Mouse (Mus musculus) CH12.LX (cell line): Measurements from ENCODE around the gene Dnajc17. TPM values are rescaled to one million over a fixed set of nuclear protein-coding genes. Genes with fewer than 3 reads are reported as not detected.
A peak's percentile ranks its signal among the peaks of the same experiment; 100 is the strongest.

ENCODE experiments used
- DNase-seq: peaks from one replicate; pipeline ENCODE4 v3.0.0-alpha.2; 2013; ENCODE audit errors: extremely low read depth
- H3K27ac ChIP-seq: 2 replicates; pipeline ENCODE4 v1.5.1; 2012; ENCODE audit warnings: low read depth, mild to moderate bottlenecking, control low read depth, moderate library complexity; ENCODE audit not compliant: insufficient read depth
- H3K27me3 ChIP-seq: replicated peaks from 2 replicates; pipeline ENCODE3; 2012; ENCODE audit warnings: inconsistent platforms
- H3K36me3 ChIP-seq, 2 experiments: replicated peaks in 1 of 2; 2 replicates each; pipeline versions ENCODE3 to v1.6.1; 2012; ENCODE audit warnings: inconsistent platforms in 1 of 2, low read length in 1 of 2, mild to moderate bottlenecking in 1 of 2, mixed read lengths in 1 of 2, moderate library complexity in 1 of 2; ENCODE audit not compliant: control insufficient read depth in 1 of 2, insufficient read depth in 1 of 2
- H3K4me1 ChIP-seq, 2 experiments: 2 replicates each; pipeline ENCODE4 v1.6.1; 2012; ENCODE audit warnings: inconsistent platforms in 1 of 2, moderate library complexity in 1 of 2; ENCODE audit not compliant: insufficient read depth in 2 of 2, control insufficient read depth in 1 of 2
- H3K4me2 ChIP-seq: 2 replicates; pipeline ENCODE4 v1.6.1; 2012; ENCODE audit warnings: low read depth, mild to moderate bottlenecking, control low read depth; ENCODE audit not compliant: poor library complexity, insufficient read depth, severe bottlenecking
- H3K4me3 ChIP-seq, 3 experiments: fragments of 150-350 bp in 1 of 3; sonication (generic) in 1 of 3; replicated peaks in 1 of 3; 2 replicates each; pipeline versions ENCODE3 to v1.5.1; 2011 to 2012; ENCODE audit warnings: low read depth in 2 of 3, low read length in 2 of 3, mild to moderate bottlenecking in 2 of 3, moderate library complexity in 2 of 3, control low read depth in 1 of 3, improper control_type of control experiment in 1 of 3, inconsistent platforms in 1 of 3, mixed read lengths in 1 of 3; ENCODE audit not compliant: poor library complexity in 1 of 3
- H3K79me2 ChIP-seq: replicated peaks from 2 replicates; pipeline ENCODE4 v1.6.1; 2012; ENCODE audit warnings: mild to moderate bottlenecking, moderate library complexity; ENCODE audit not compliant: control insufficient read depth, poor library complexity, insufficient read depth, severe bottlenecking; ENCODE audit errors: extremely low read depth
- H3K9ac ChIP-seq: 2 replicates; pipeline ENCODE4 v1.6.1; 2012; ENCODE audit warnings: low read depth, mild to moderate bottlenecking, control low read depth, moderate library complexity; ENCODE audit not compliant: insufficient read depth
- H3K9me3 ChIP-seq: replicated peaks from 2 replicates; pipeline ENCODE3; 2012; ENCODE audit warnings: low read length, inconsistent platforms, mixed read lengths
- CHD1 ChIP-seq: IDR thresholded peaks from 2 replicates; pipeline ENCODE4 v1.6.1; 2012; ENCODE audit warnings: low read depth, low read length, improper control_type of control experiment, inconsistent platforms
- CTCF ChIP-seq, 2 experiments: IDR thresholded peaks in 1 of 2; conservative IDR thresholded peaks in 1 of 2; 2 replicates each; pipeline ENCODE4 v1.5.1; 2011 to 2012; ENCODE audit warnings: low read depth in 2 of 2, low read length in 2 of 2, improper control_type of control experiment in 1 of 2, inconsistent platforms in 1 of 2, mild to moderate bottlenecking in 1 of 2, moderate library complexity in 1 of 2
- E2F4 ChIP-seq: IDR thresholded peaks from 2 replicates; pipeline ENCODE4 v1.6.1; 2011; ENCODE audit warnings: low read depth, low read length, improper control_type of control experiment; ENCODE audit not compliant: insufficient replicate concordance
- GABPA ChIP-seq: IDR thresholded peaks from 2 replicates; pipeline ENCODE4 v1.6.1; 2012; ENCODE audit warnings: low read depth, low read length, improper control_type of control experiment, inconsistent platforms; ENCODE audit not compliant: insufficient replicate concordance
- POLR2A ChIP-seq: IDR thresholded peaks from 2 replicates; pipeline ENCODE4 v1.6.1; 2011; ENCODE audit warnings: low read depth, mild to moderate bottlenecking, improper control_type of control experiment, low read length
- SMC3 ChIP-seq: IDR thresholded peaks from 2 replicates; pipeline ENCODE4 v1.6.1; 2011; ENCODE audit warnings: low read depth, low read length, improper control_type of control experiment
- ZNF384 ChIP-seq: IDR thresholded peaks from 2 replicates; pipeline ENCODE4 v1.6.1; 2012; ENCODE audit warnings: low read depth, low read length, improper control_type of control experiment, inconsistent platforms
- dilution Hi-C: fragments of 300-500 bp; cut with MboI; formaldehyde crosslinking; loops from 2 replicates; pipeline ENCODE4 v1.14.3; 2020; ENCODE audit warnings: low sequenced_read_pairs; ENCODE audit not compliant: extremely low pct_unique_long_range_greater_than_20kb, extremely low pct_ligation_motif_present
- in situ Hi-C: fragments of 300-500 bp; cut with MboI; formaldehyde crosslinking; loops from 3 replicates; pipeline ENCODE4 v1.14.3; 2019; ENCODE audit warnings: low sequenced_read_pairs, low pct_ligation_motif_present, low pct_unique_long_range_greater_than_20kb, mixed read lengths
- polyA plus RNA-seq: library from polyadenylated mRNA; unstranded; fragments of >175 nt; gene quantifications from 2 replicates; pipeline ENCODE4 v1.2.1, GENCODE M21; 2012; ENCODE audit warnings: low read depth; ENCODE audit not compliant: insufficient read length
- total RNA-seq, 2 experiments: library from RNA; depleted of rRNA; stranded (reverse); fragments of 300-350 nt in 1 of 2; fragments of >200 nt in 1 of 2; gene quantifications; 2 replicates each; pipeline ENCODE4 v1.2.3; 2012 to 2014

Gene Dnajc17
- total and polyA plus RNA-seq, 3 experiments, result 15.3 to 22.9 (median 19.8) TPM

DNA sequence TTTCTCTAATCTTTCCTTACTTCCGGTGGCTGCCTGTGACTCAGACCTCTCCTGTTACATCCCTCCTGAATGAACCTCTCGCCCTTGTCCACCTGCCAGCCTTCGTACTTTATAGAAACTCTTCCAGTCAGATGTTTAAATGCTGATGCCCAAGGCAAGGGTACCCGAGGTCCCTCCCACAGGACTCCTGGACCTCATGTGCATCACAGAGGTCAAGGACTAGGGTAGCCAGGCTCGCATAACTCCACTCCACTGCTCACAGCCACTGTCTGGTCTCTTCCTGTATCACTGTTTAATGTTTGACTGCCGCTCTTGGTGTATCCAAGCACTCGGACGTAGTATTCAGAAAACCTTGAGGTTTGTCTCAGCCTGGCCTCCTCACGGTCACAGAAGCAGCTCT is 34.0 kb upstream of the Dnajc17 start:
- Histone ChIP-seq H3K4me2 (no peak overlapping the region), H3K9ac (no peak overlapping the region), H3K4me3 (no peak overlapping the region), H3K27me3 (peaks cover 1% of the 10 kb centered on the region), H3K9me3 (peaks cover 2% of the 10 kb centered on the region), H3K27ac (no peak overlapping the region), H3K36me3 (no peaks in the 10 kb centered on the region), H3K4me1 (peaks cover 2 to 12% of the 10 kb centered on the region in 2 experiments; a peak in 2 of 4 replicates), H3K79me2 (no peaks in the 10 kb centered on the region)
- dilution Hi-C loops (no loop called here), in situ Hi-C loops (no loop called here)
- TF ChIP-seq CHD1 (no peak), GABPA (no peak)
- DNase-seq, result no peak

- in situ Hi-C loops, result no loop called here
- Histone ChIP-seq H3K36me3 (no peaks in the 10 kb centered on the region), H3K27me3 (peaks cover 11% of the 10 kb centered on the region), H3K27ac (no peak overlapping the region), H3K9ac (no peak overlapping the region), H3K4me2 (no peak overlapping the region)
- no peak for TF ChIP-seq SMC3
- TF ChIP-seq, all 38 proteins: peak for 0
- dilution Hi-C loops, result no loop called here
- peaks cover 2% of the 10 kb centered on the region for H3K9me3 ChIP-seq
- no peak for DNase-seq
- no peak overlapping the region for H3K4me3 ChIP-seq
- H3K79me2 ChIP-seq, result no peaks in the 10 kb centered on the region
- H3K4me1 ChIP-seq, result peaks cover 2 to 12% of the 10 kb centered on the region in 2 experiments; a peak in 2 of 4 replicates
These were observed 32.2 kb upstream of the Dnajc17 start for GRCm38 (mm10) chr2:119240819-119241186.

DNA sequence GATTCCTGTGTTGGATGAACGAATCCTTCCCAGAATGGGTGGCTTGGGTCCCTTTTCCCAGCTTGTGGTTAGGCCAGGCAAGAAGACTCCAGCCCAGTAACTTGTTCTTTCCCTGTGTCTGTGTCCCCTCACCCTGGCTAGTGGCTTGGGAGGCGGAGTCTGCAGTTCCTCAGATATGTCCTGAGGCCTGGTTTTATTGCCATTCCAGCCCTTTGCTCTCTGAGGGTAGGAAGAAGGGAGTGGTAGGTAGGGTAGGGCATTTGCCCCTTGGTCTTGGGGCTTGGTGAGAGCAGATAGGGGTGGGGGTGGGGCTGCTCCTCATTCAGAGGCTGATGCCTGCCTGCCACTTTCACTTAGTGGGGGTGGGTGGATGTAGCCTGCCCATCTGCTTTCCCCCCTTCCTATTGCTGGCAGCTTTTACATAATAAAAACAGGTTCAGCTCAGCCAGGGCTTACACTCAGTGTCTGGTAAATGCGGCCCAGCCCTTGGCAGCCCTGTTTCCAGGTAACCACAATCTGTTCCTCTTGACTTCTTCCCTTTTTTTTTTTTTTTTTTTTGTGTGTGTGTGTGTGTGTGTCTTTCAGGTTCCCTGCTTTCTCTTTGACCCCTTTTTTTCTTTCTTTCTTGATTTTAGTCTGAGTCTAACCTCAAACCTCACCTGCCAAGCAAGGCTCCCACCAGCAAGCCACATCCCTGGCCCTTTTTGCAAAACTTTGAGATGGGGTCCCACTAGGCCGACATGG is 31.7 kb upstream of the Dnajc17 start:
- TF ChIP-seq POLR2A (no peak), E2F4 (no peak), ZNF384 (peak; percentile 82), CTCF (conservative IDR thresholded peaks at IDR 0.05 in 1 of 2, IDR thresholded peaks at IDR 0.05 in 1 of 2; ENCODE audit: low read depth in 2 of 2, low read length in 2 of 2) (no peak)
- TF ChIP-seq, all 38 proteins: peak for 1
- H3K9me3 ChIP-seq, result peaks cover 2% of the 10 kb centered on the region
- H3K4me3 ChIP-seq, result no peak overlapping the region
- in situ Hi-C loops (no loop called here), dilution Hi-C loops (no loop called here)
- no peaks in the 10 kb centered on the region for H3K36me3 ChIP-seq
- H3K27me3 ChIP-seq, result peaks cover 14% of the 10 kb centered on the region
- no peak for DNase-seq
- peaks cover 2 to 12% of the 10 kb centered on the region in 2 experiments; a peak in 2 of 4 replicates for H3K4me1 ChIP-seq
- no peaks in the 10 kb centered on the region for H3K79me2 ChIP-seq
- H3K9ac ChIP-seq, result no peak overlapping the region
- no peak overlapping the region for H3K4me2 ChIP-seq
- no peak overlapping the region for H3K27ac ChIP-seq
